Mouse (Mus musculus) ovary, postnatal 36 days (tissue): ENCODE measurements around the gene 4930539E08Rik.

Experiments
- DNase-seq: peaks from one replicate; pipeline ENCODE4 v3.0.0; 2022; ENCODE audit warnings: low spot score, mixed read lengths

Gene 4930539E08Rik

DNA sequence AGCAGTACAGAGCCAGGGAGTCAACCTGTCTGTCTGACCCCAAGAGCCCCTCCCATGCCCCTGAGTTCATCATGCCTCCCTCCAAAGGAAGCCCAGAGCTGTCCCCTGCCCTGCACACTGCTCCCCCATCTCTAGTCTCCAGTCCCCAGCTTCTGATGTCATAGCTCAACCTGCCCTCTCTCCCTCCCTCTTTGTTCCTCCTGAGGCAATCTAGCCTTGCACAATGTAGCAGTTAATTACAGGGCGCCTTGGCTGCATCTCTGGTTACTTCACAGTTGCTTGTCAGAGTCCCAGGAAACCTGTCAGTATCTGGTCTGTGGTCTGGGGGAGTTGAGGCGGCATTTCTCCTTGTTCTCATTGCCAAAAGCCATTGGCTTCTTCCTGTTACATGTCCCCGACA, 59.1 kb downstream of the 4930539E08Rik start:
- DNase-seq = no peak

DNA sequence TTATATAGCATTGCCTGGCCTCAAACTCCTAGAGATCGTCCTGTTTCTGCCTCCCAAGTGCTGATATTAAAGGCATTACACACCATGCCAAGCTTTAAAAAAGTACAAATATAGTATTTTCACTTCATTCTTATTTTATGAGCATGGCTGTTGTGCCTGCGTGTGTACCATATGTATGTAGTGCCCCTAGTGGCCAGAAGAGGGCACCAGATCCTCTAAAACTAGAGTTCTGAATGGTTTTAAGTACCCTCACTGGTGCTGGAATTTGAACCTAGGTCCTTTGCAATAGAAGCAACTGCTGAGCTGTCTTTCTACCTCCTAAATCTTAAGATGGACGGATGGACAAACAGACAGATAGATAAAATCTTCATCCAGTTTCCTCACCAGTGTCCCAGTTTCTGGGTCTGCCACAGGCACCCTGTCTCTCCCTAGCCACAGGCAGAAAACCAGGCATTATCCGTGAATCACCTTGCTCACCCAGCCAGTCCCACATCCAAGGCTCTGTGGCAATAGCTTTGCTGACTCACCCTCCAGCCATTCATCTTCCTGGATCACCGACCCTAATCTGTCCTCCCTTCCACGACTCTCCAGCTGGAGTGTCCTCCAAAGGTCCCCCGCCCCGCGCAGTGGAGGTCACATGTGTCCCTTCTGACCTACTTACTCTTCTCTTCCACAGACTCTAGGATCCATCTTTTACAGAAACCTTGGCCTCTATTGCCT, 59.8 kb downstream of the 4930539E08Rik start:
- no peak for DNase-seq

GRCm38 (mm10) chr17:28854377-28854776, 60.7 kb downstream of the 4930539E08Rik start:
- DNase-seq = no peak

- no peak for DNase-seq
These were observed 64.6 kb downstream of the 4930539E08Rik start for GRCm38 (mm10) chr17:28850511-28850910.

DNA sequence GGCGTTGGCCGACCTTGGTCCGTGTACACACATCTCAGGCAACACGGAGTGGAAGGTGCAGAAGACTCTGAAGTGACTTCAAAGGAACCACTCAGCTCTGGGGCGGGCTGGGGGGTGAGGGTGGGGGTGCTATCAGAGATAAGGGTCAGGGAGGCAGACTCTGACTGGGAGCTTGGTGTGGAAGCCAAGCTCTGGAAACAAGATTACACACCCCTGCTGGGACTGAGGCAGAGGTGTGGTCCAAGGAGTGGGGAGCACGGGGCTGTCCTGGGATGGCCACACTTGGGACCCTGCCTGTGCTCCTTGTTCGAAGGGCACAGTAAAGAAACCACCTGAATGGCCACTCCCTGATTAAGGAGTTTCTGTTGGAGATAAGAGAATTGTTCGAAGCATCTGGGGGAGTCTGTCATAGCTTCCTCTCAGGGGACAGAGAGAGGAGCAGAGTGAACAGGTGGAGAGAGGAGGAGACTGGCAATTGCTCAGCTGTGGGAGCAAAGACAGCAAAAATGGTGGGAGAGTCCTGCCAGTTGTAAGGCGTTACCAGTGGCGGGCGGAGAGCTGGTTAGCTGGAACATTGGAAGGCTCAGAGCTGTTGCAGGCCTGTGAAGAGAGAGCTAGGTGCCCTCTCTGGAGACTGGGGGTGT, 68.0 kb downstream of the 4930539E08Rik start:
- DNase-seq = no peak
